Mouse (Mus musculus): ENCODE results near the gene Wbp1l.

DNA sequence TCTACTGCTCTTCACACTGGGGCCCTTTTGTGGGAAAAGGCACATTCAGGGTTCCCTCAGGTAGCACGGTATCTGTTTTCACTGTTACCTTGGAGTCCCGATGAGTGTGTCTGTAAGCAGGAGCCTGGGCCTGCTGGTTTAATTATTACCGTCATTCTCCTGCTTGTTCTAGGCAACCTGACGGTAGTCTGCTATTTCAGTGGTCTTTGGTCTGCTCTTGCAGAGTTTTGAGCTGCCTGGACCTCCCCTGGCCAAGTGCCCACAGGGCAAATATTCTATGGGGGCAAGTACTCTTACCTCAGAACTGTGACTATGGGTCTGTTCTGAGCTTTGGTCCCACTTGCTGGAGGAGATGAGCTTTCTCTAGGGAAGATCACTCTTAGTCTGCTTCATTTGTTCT is 23.7 kb upstream of the Wbp1l start:
- TF ChIP-seq CTCF (IDR thresholded peaks at IDR 0.05; ENCODE audit: low read depth, low read length), result no peak
- TF ChIP-seq TAL1 (conservative IDR thresholded peaks at IDR 0.05; ENCODE audit: low read depth, low read length), result no peak
- no peak for TF ChIP-seq POLR2AphosphoS5 (IDR thresholded peaks at IDR 0.05; ENCODE audit: insufficient replicate concordance, low read depth, low read length)
- TF ChIP-seq GATA1 (IDR thresholded peaks at IDR 0.05; ENCODE audit: borderline replicate concordance, low read length), result no peak

All from G1E (cell line).